Mouse (Mus musculus): ENCODE results near the gene Aph1a.
"Not testable (repeated sequence)": the region's sequence is repeated elsewhere in the genome, so short reads cannot be mapped to it uniquely, and the experiment has no call there.

DNA sequence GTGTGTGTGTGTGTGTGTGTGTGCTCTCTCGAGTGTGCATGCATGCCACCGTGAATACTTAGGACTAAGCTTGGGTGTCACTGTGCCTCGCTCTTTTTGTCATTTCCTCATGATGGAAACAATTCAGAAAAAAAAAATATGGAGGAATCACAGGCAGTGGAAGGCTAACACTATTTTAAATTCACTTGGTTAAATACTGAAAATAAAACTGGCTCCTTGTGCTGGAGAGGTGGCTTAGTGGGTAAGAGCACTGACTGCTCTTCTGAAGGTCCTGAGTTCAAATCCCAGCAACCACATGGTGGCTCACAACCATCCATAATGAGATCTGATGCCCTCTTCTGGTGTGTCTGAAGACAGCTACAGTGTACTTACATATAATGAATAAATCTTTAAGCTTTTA, 35.5 kb upstream of the Aph1a start:
- TF ChIP-seq EP300, CTCF (IDR thresholded peaks at IDR 0.05; ENCODE audit: low read depth): not testable (repeated sequence)
